Comparison of ENCODE assay signal across 28 mouse cellular contexts in the genomic region with DNA sequence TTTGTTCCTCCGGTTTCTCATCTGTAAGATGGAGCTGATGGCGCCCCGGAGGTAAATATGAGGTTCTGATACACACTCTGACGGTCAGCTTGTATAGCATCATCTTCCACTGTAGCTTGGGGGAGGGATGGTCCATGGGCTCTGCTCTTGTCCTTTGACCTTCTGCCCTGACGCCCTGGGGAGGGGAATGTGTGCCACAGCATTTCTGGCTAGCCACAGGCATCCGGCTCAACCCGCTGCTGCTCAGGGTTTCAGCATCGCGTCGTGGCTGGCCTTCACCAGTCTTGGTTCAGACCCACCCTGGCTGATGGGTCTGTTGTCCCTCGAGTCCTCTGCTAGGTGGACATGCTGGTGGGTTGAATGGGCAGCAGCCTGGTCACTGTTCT. TPM values are rescaled to one million over a fixed set of nuclear protein-coding genes. Genes with fewer than 3 reads are reported as not detected.
DNase-seq lines count a peak whose midpoint lies in the region; ATAC-seq and TF ChIP-seq lines count a peak whose summit lies in the region.
"Had no signal": no experiment of that assay in that cellular context is flagged by ENCODE, and none has a peak within 500 bp of the region (broad histone marks: within the 10 kb centered on the region; RNA-seq: fewer than 3 reads in every experiment).

No protein-coding gene starts in this region.

- no peak overlapping the region for H3K9ac ChIP-seq in liver, embryonic 15.5 days
- no peak overlapping the region for H3K9ac ChIP-seq in forebrain, embryonic 15.5 days (replicated peaks)
- H3K9ac ChIP-seq: embryonic facial prominence, embryonic 12.5 days; heart, embryonic 13.5 days; limb, embryonic 15.5 days; midbrain, embryonic 15.5 days; neural tube, embryonic 13.5 days had no signal

- 79% methylated on average over 11 of the region's 11 CpGs for WGBS in liver, embryonic 15.5 days (ENCODE audit: insufficient replicate concordance)
- WGBS in forebrain, embryonic 15.5 days = 87% methylated on average over 11 of the region's 11 CpGs

- H3K9me3 ChIP-seq in megakaryocyte, embryonic 14.5 days = no peaks in the 10 kb centered on the region
- H3K9me3 ChIP-seq in G1E (replicated peaks) = no peaks in the 10 kb centered on the region
- no peaks in the 10 kb centered on the region for H3K9me3 ChIP-seq in liver, embryonic 15.5 days (replicated peaks)
- H3K9me3 ChIP-seq in forebrain, embryonic 15.5 days = no peaks in the 10 kb centered on the region
- H3K9me3 ChIP-seq: embryonic facial prominence, embryonic 12.5 days; heart, embryonic 13.5 days; limb, embryonic 10.5 days; limb, embryonic 15.5 days; midbrain, embryonic 10.5 days; midbrain, embryonic 15.5 days; neural tube, embryonic 13.5 days had no signal

- peaks cover 92% of the 10 kb centered on the region for H3K4me1 ChIP-seq in megakaryocyte, embryonic 14.5 days
- peaks cover 91% of the 10 kb centered on the region for H3K4me1 ChIP-seq in G1E (ENCODE audit: insufficient read depth, low read depth, low read length)
- peaks cover 91% of the 10 kb centered on the region for H3K4me1 ChIP-seq in liver, embryonic 15.5 days (replicated peaks)
- no peaks in the 10 kb centered on the region for H3K4me1 ChIP-seq in forebrain, embryonic 15.5 days
- H3K4me1 ChIP-seq: midbrain, embryonic 10.5 days; midbrain, embryonic 15.5 days had no signal

- no peak for ATAC-seq in megakaryocyte, adult 5-6 weeks (ENCODE audit: poor library complexity, severe bottlenecking)
- ATAC-seq in G1E (ENCODE audit: extremely low read depth, insufficient number of reproducible peaks, low FRiP score, poor library complexity, severe bottlenecking) = no peak
- ATAC-seq in liver, embryonic 15.5 days (ENCODE audit: insufficient read depth) = no peak
- no peak for ATAC-seq in forebrain, embryonic 15.5 days (replicated peaks)
- ATAC-seq: forebrain, embryonic 14.5 days; hindbrain, postnatal 0 days; intestine, embryonic 16.5 days; midbrain, embryonic 15.5 days had no signal

- no peak for DNase-seq in G1E (ENCODE audit: low spot score)
- DNase-seq in kidney, adult 9 months = no peak
- DNase-seq: adrenal gland, postnatal 14 days; cerebellum, adult 11 months; cerebellum, adult 9-10 months; embryo, embryonic 11 days; heart, postnatal 10 days; kidney, adult 8-10 months; kidney, postnatal 10 days; lung, adult 2 months; lung, postnatal 10 days; thymus, adult 18-20 months; thymus, postnatal 4 days had no signal

- H3K27ac ChIP-seq in liver, embryonic 15.5 days (replicated peaks) = peak overlapping the region; percentile 62; the same call in 1 of the 2 replicates
- H3K27ac ChIP-seq in forebrain, embryonic 15.5 days (replicated peaks) = no peak overlapping the region
- H3K27ac ChIP-seq: embryonic facial prominence, embryonic 12.5 days; heart, embryonic 13.5 days; hindbrain, postnatal 0 days; limb, embryonic 10.5 days; limb, embryonic 15.5 days; midbrain, embryonic 15.5 days; neural tube, embryonic 13.5 days; stomach, postnatal 0 days had no signal

- no peaks in the 10 kb centered on the region for H3K27me3 ChIP-seq in megakaryocyte, embryonic 14.5 days (replicated peaks)
- no peaks in the 10 kb centered on the region for H3K27me3 ChIP-seq in G1E (ENCODE audit: insufficient read depth, low read length)
- H3K27me3 ChIP-seq in liver, embryonic 15.5 days = no peaks in the 10 kb centered on the region
- no peaks in the 10 kb centered on the region for H3K27me3 ChIP-seq in forebrain, embryonic 15.5 days
- H3K27me3 ChIP-seq: embryonic facial prominence, embryonic 12.5 days; heart, embryonic 13.5 days; limb, embryonic 15.5 days; midbrain, embryonic 15.5 days; neural tube, embryonic 13.5 days had no signal

- H3K4me2 ChIP-seq in liver, embryonic 15.5 days = no peak overlapping the region
- no peak overlapping the region for H3K4me2 ChIP-seq in forebrain, embryonic 15.5 days (replicated peaks)
- H3K4me2 ChIP-seq: embryonic facial prominence, embryonic 12.5 days; heart, embryonic 13.5 days; limb, embryonic 15.5 days; midbrain, embryonic 15.5 days; neural tube, embryonic 13.5 days had no signal

- TF ChIP-seq CTCF in G1E (IDR thresholded peaks at IDR 0.05; ENCODE audit: low read depth, low read length) = no peak

- H3K36me3 ChIP-seq in megakaryocyte, embryonic 14.5 days (replicated peaks; ENCODE audit: low read length) = peaks cover 11% of the 10 kb centered on the region
- H3K36me3 ChIP-seq in G1E (replicated peaks) = peaks cover 80% of the 10 kb centered on the region
- peaks cover 10% of the 10 kb centered on the region; the same call in 1 of the 2 replicates for H3K36me3 ChIP-seq in liver, embryonic 15.5 days (replicated peaks)
- no peaks in the 10 kb centered on the region for H3K36me3 ChIP-seq in forebrain, embryonic 15.5 days
- H3K36me3 ChIP-seq: embryonic facial prominence, embryonic 12.5 days; limb, embryonic 10.5 days; limb, embryonic 15.5 days; midbrain, embryonic 10.5 days; midbrain, embryonic 15.5 days; neural tube, embryonic 13.5 days had no signal

- peak overlapping the region; percentile 11 for H3K4me3 ChIP-seq in megakaryocyte, embryonic 14.5 days (replicated peaks)
- H3K4me3 ChIP-seq in G1E (ENCODE audit: low read depth, low read length) = peak overlapping the region; percentile 25; the same call in 1 of the 2 replicates
- no peak overlapping the region for H3K4me3 ChIP-seq in liver, embryonic 15.5 days (replicated peaks)
- H3K4me3 ChIP-seq in forebrain, embryonic 15.5 days = no peak overlapping the region
- H3K4me3 ChIP-seq: embryonic facial prominence, embryonic 12.5 days; heart, embryonic 13.5 days; limb, embryonic 10.5 days; limb, embryonic 15.5 days; midbrain, embryonic 10.5 days; midbrain, embryonic 15.5 days; neural tube, embryonic 13.5 days had no signal

RNA-seq across cellular contexts. Expression of gene Adcy7, which starts 19.1 kb away (rescaled TPM):
- 6.7 and 7.8 TPM in 2 replicates for polyA plus RNA-seq in megakaryocyte, embryonic 14.5 days (2012; ENCODE audit: insufficient read depth, low replicate concordance)
- 43.5 and 58.4 TPM in 2 replicates for total RNA-seq in megakaryocyte, adult 5-6 weeks (2015)
- 63.7 and 70.3 TPM in 2 replicates for total RNA-seq in megakaryocyte, adult 5-6 weeks (2017)
- total RNA-seq in G1E (2014; fragmentation: Nextera tagmentation) (95.9 and 117 TPM in 2 replicates), G1E (2017) (129 and 140 TPM in 2 replicates)
- 69.8 and 70.0 TPM in 2 replicates for polyA plus RNA-seq in G1E (2012)
- 21.3 and 22.3 TPM in 2 replicates for polyA plus RNA-seq in liver, embryonic 15.5 days (2015; fragmentation: Nextera tagmentation; extraction: Ambion mirVana)
- 1.4 and 1.5 TPM in 2 replicates for polyA plus RNA-seq in forebrain, embryonic 15.5 days (2015; fragmentation: Nextera tagmentation; extraction: Ambion mirVana)

Comparison
In these comparisons a context has a peak if more than half of its experiments do, and no peak if none do; other contexts are left out.
1. H3K4me3 ChIP-seq: peak in megakaryocyte, embryonic 14.5 days (single experiment) and G1E (single experiment); none in liver, embryonic 15.5 days (single experiment) and forebrain, embryonic 15.5 days (single experiment).